Mouse (Mus musculus): ENCODE data around the gene Gm13698. TPM values are rescaled to one million over a fixed set of nuclear protein-coding genes. Genes with fewer than 3 reads are reported as not detected.

The Gm13698 gene
- polyA plus RNA-seq, 1 experiment, result 0.11 TPM

Other genes starting within 250 kb of the Gm13698 start
- 0.03 and 0.08 TPM in 2 replicates for gene Itgav, start 231.3 kb upstream of the Gm13698 start, polyA plus RNA-seq (2012)
- gene Fam171b, start 143.1 kb upstream of the Gm13698 start, polyA plus RNA-seq (2012), result 0.01 TPM in 1 of 2 replicates, not detected in the other
- not detected in 2 replicates for gene Zswim2, start 14.5 kb upstream of the Gm13698 start, polyA plus RNA-seq (2012)
- gene Gm13693, start 5.8 kb downstream of the Gm13698 start, polyA plus RNA-seq (2012), result 0.05 and 0.11 TPM in 2 replicates
- gene Gm13695, start 11.6 kb downstream of the Gm13698 start, polyA plus RNA-seq (2012), result not detected in 2 replicates
- gene Gm13696, start 17.4 kb downstream of the Gm13698 start, polyA plus RNA-seq (2012), result 0.05 and 0.11 TPM in 2 replicates
- 0.05 and 0.11 TPM in 2 replicates for gene Gm13694, start 23.2 kb downstream of the Gm13698 start, polyA plus RNA-seq (2012)
- 0.05 and 0.11 TPM in 2 replicates for gene Gm13697, start 29.1 kb downstream of the Gm13698 start, polyA plus RNA-seq (2012)
- 0.05 and 0.11 TPM in 2 replicates for gene Gm13691, start 34.9 kb downstream of the Gm13698 start, polyA plus RNA-seq (2012)

All from erythroblast, embryonic 14.5 days (primary cell).